Mouse (Mus musculus): ENCODE data around the gene Snx29. TPM values are rescaled to one million over a fixed set of nuclear protein-coding genes. Genes with fewer than 3 reads are reported as not detected.

Gene Snx29
- polyA plus RNA-seq, 1 experiment = not detected

- Histone ChIP-seq H3K4me3 (ENCODE audit: insufficient read depth, low read depth, low read length) (no peak overlapping the region), H3K4me1 (ENCODE audit: control insufficient read depth, insufficient read depth, low read length) (peaks cover 16% of the 10 kb centered on the region), H3K27ac (ENCODE audit: insufficient read depth, low read depth, low read length) (no peak overlapping the region)
- TF ChIP-seq CTCF (IDR thresholded peaks at IDR 0.05; ENCODE audit: insufficient read depth, low read depth, low read length) (no peak), POLR2A (IDR thresholded peaks at IDR 0.05; ENCODE audit: insufficient read depth, low read depth, low read length) (no peak)
- 86% methylated on average over 8 of the region's 8 CpGs for WGBS
Observed at GRCm38 (mm10) chr16:11639936-11640335, 317.2 kb downstream of the Snx29 start.

- peaks cover 7% of the 10 kb centered on the region for H3K4me1 ChIP-seq (ENCODE audit: control insufficient read depth, insufficient read depth, low read length)
- TF ChIP-seq POLR2A (IDR thresholded peaks at IDR 0.05; ENCODE audit: insufficient read depth, low read depth, low read length) = no peak
- TF ChIP-seq CTCF (IDR thresholded peaks at IDR 0.05; ENCODE audit: insufficient read depth, low read depth, low read length) = no peak
- 73% methylated on average over 6 of the region's 6 CpGs for WGBS
Observed at GRCm38 (mm10) chr16:11643603-11644002, 320.9 kb downstream of the Snx29 start.

GRCm38 (mm10) chr16:11644399-11644798 lies 321.7 kb downstream of the Snx29 start:
- H3K27ac ChIP-seq (ENCODE audit: insufficient read depth, low read depth, low read length) = no peak overlapping the region
- 75% methylated on average over 2 of the region's 2 CpGs for WGBS

More at GRCm38 (mm10) chr16:11643603-11644002, 320.9 kb downstream of the Snx29 start:
- no peak overlapping the region for H3K4me3 ChIP-seq (ENCODE audit: insufficient read depth, low read depth, low read length)
- H3K27ac ChIP-seq (ENCODE audit: insufficient read depth, low read depth, low read length) = no peak overlapping the region

GRCm38 (mm10) chr16:11645668-11646067 lies 323.0 kb downstream of the Snx29 start:
- Histone ChIP-seq H3K27ac (ENCODE audit: insufficient read depth, low read depth, low read length) (peak overlapping the region; percentile 8; the same call in 1 of the 2 replicates), H3K4me3 (ENCODE audit: insufficient read depth, low read depth, low read length) (no peak overlapping the region), H3K4me1 (ENCODE audit: control insufficient read depth, insufficient read depth, low read length) (peaks cover 7% of the 10 kb centered on the region)
- 60% methylated on average over 4 of the region's 4 CpGs for WGBS
- no peak for TF ChIP-seq CTCF (IDR thresholded peaks at IDR 0.05; ENCODE audit: insufficient read depth, low read depth, low read length)
- no peak for TF ChIP-seq POLR2A (IDR thresholded peaks at IDR 0.05; ENCODE audit: insufficient read depth, low read depth, low read length)

More at GRCm38 (mm10) chr16:11644399-11644798, 321.7 kb downstream of the Snx29 start:
- Histone ChIP-seq H3K4me1 (ENCODE audit: control insufficient read depth, insufficient read depth, low read length) (peaks cover 7% of the 10 kb centered on the region), H3K4me3 (ENCODE audit: insufficient read depth, low read depth, low read length) (no peak overlapping the region)
- no peak for TF ChIP-seq POLR2A (IDR thresholded peaks at IDR 0.05; ENCODE audit: insufficient read depth, low read depth, low read length)
- no peak for TF ChIP-seq CTCF (IDR thresholded peaks at IDR 0.05; ENCODE audit: insufficient read depth, low read depth, low read length)

GRCm38 (mm10) chr16:11646745-11647289 lies 324.1 kb downstream of the Snx29 start:
- H3K4me1 ChIP-seq (ENCODE audit: control insufficient read depth, insufficient read depth, low read length) = peaks cover 8% of the 10 kb centered on the region
- no peak overlapping the region for H3K4me3 ChIP-seq (ENCODE audit: insufficient read depth, low read depth, low read length)
- 83% methylated on average over 4 of the region's 4 CpGs for WGBS
- H3K27ac ChIP-seq (ENCODE audit: insufficient read depth, low read depth, low read length) = no peak overlapping the region
- TF ChIP-seq POLR2A (IDR thresholded peaks at IDR 0.05; ENCODE audit: insufficient read depth, low read depth, low read length) = no peak
- TF ChIP-seq CTCF (IDR thresholded peaks at IDR 0.05; ENCODE audit: insufficient read depth, low read depth, low read length) = no peak

- Histone ChIP-seq H3K4me1 (ENCODE audit: control insufficient read depth, insufficient read depth, low read length) (peaks cover 4% of the 10 kb centered on the region; the same call in 1 of the 2 replicates), H3K27ac (ENCODE audit: insufficient read depth, low read depth, low read length) (no peak overlapping the region), H3K4me3 (ENCODE audit: insufficient read depth, low read depth, low read length) (no peak overlapping the region)
- TF ChIP-seq POLR2A (IDR thresholded peaks at IDR 0.05; ENCODE audit: insufficient read depth, low read depth, low read length) (no peak), CTCF (IDR thresholded peaks at IDR 0.05; ENCODE audit: insufficient read depth, low read depth, low read length) (no peak)
- 96% methylated on average over 1 of the region's 1 CpGs for WGBS
Observed at GRCm38 (mm10) chr16:11648169-11648688, 325.5 kb downstream of the Snx29 start.

GRCm38 (mm10) chr16:11652686-11653366 lies 330.1 kb downstream of the Snx29 start:
- TF ChIP-seq CTCF (IDR thresholded peaks at IDR 0.05; ENCODE audit: insufficient read depth, low read depth, low read length) = no peak
- TF ChIP-seq POLR2A (IDR thresholded peaks at IDR 0.05; ENCODE audit: insufficient read depth, low read depth, low read length) = no peak
- H3K4me1 ChIP-seq (ENCODE audit: control insufficient read depth, insufficient read depth, low read length) = peaks cover 2% of the 10 kb centered on the region; the same call in 1 of the 2 replicates
- H3K4me3 ChIP-seq (ENCODE audit: insufficient read depth, low read depth, low read length) = no peak overlapping the region
- H3K27ac ChIP-seq (ENCODE audit: insufficient read depth, low read depth, low read length) = no peak overlapping the region
- WGBS = 88% methylated on average over 2 of the region's 2 CpGs

- Histone ChIP-seq H3K4me3 (ENCODE audit: insufficient read depth, low read depth, low read length) (no peak overlapping the region), H3K4me1 (ENCODE audit: control insufficient read depth, insufficient read depth, low read length) (peaks cover 2% of the 10 kb centered on the region; the same call in 1 of the 2 replicates), H3K27ac (ENCODE audit: insufficient read depth, low read depth, low read length) (no peak overlapping the region)
- TF ChIP-seq POLR2A (IDR thresholded peaks at IDR 0.05; ENCODE audit: insufficient read depth, low read depth, low read length) (no peak), CTCF (IDR thresholded peaks at IDR 0.05; ENCODE audit: insufficient read depth, low read depth, low read length) (no peak)
- WGBS = 84% methylated on average over 3 of the region's 3 CpGs
Observed at GRCm38 (mm10) chr16:11655893-11656292, 333.2 kb downstream of the Snx29 start.

GRCm38 (mm10) chr16:11657111-11657510 lies 334.4 kb downstream of the Snx29 start:
- H3K4me1 ChIP-seq (ENCODE audit: control insufficient read depth, insufficient read depth, low read length) = no peaks in the 10 kb centered on the region
- TF ChIP-seq POLR2A (IDR thresholded peaks at IDR 0.05; ENCODE audit: insufficient read depth, low read depth, low read length) (no peak), CTCF (IDR thresholded peaks at IDR 0.05; ENCODE audit: insufficient read depth, low read depth, low read length) (no peak)
- H3K4me3 ChIP-seq (ENCODE audit: insufficient read depth, low read depth, low read length) = no peak overlapping the region
- WGBS = 70% methylated on average over 1 of the region's 1 CpGs
- H3K27ac ChIP-seq (ENCODE audit: insufficient read depth, low read depth, low read length) = no peak overlapping the region
